8 mouse cellular contexts compared by ENCODE assay signal in genomic region chr8:120539775-120540625, GRCm38 (mm10). TPM values are rescaled to one million over a fixed set of nuclear protein-coding genes. Genes with fewer than 3 reads are reported as not detected.
DNase-seq lines count a peak whose midpoint lies in the region; ATAC-seq and TF ChIP-seq lines count a peak whose summit lies in the region.

No protein-coding gene starts in this region.

- 0 out of 2 replicates have a peak, but pooled peaks cover under 1% of the 10 kb centered on the region for H3K27me3 ChIP-seq in heart, embryonic 10.5 days (ENCODE audit: insufficient read depth, poor library complexity, severe bottlenecking)
- H3K27me3 ChIP-seq in G1E (ENCODE audit: insufficient read depth, low read length) = peaks cover 68% of the 10 kb centered on the region
- 0 out of 2 replicates have a peak, but pooled peaks cover 5% of the 10 kb centered on the region for H3K27me3 ChIP-seq in forebrain, embryonic 12.5 days
- H3K27me3 ChIP-seq in neural tube, embryonic 12.5 days (replicated peaks) = no peaks in the 10 kb centered on the region

- peaks cover 91% of the 10 kb centered on the region for H3K4me1 ChIP-seq in heart, embryonic 10.5 days
- H3K4me1 ChIP-seq in G1E (ENCODE audit: insufficient read depth, low read depth, low read length) = peaks cover 78% of the 10 kb centered on the region
- peaks cover 91% of the 10 kb centered on the region for H3K4me1 ChIP-seq in forebrain, embryonic 12.5 days
- H3K4me1 ChIP-seq in neural tube, embryonic 12.5 days = peaks cover 91% of the 10 kb centered on the region

- H3K9me3 ChIP-seq in heart, embryonic 10.5 days = no peaks in the 10 kb centered on the region
- H3K9me3 ChIP-seq in G1E (replicated peaks) = no peaks in the 10 kb centered on the region
- H3K9me3 ChIP-seq in forebrain, embryonic 12.5 days = no peaks in the 10 kb centered on the region
- no peaks in the 10 kb centered on the region for H3K9me3 ChIP-seq in neural tube, embryonic 12.5 days

- H3K4me3 ChIP-seq in heart, embryonic 10.5 days = peak overlapping the region; percentile 83
- peak overlapping the region; percentile 71; the same call in 1 of the 2 replicates for H3K4me3 ChIP-seq in G1E (ENCODE audit: low read depth, low read length)
- peak overlapping the region; percentile 68 for H3K4me3 ChIP-seq in forebrain, embryonic 12.5 days (replicated peaks)
- peak overlapping the region; percentile 64 for H3K4me3 ChIP-seq in neural tube, embryonic 12.5 days

- H3K27ac ChIP-seq in heart, embryonic 10.5 days = peak overlapping the region; percentile 97
- peak overlapping the region; percentile 99 for H3K27ac ChIP-seq in forebrain, embryonic 12.5 days
- H3K27ac ChIP-seq in neural tube, embryonic 12.5 days = peak overlapping the region; percentile 97

- no peaks in the 10 kb centered on the region for H3K36me3 ChIP-seq in heart, embryonic 10.5 days
- H3K36me3 ChIP-seq in G1E (replicated peaks) = peaks cover 30% of the 10 kb centered on the region
- no peaks in the 10 kb centered on the region for H3K36me3 ChIP-seq in forebrain, embryonic 12.5 days (replicated peaks)
- no peaks in the 10 kb centered on the region for H3K36me3 ChIP-seq in neural tube, embryonic 12.5 days

- DNase-seq in heart, embryonic 10.5 days (ENCODE audit: low spot score) = no peak
- no peak for DNase-seq in heart, postnatal 10 days
- no peak for DNase-seq in G1E (ENCODE audit: low spot score)
- peak; percentile 50 to 83 for DNase-seq in kidney, postnatal 25 days
- no peak for DNase-seq in layer of hippocampus, postnatal 25 days (ENCODE audit: extremely low spot score in 1 of 2, low spot score in 1 of 2)
- no peak for DNase-seq in lung, postnatal 4 days

- no peak for ATAC-seq in G1E (ENCODE audit: extremely low read depth, insufficient number of reproducible peaks, low FRiP score, poor library complexity, severe bottlenecking)
- ATAC-seq in forebrain, embryonic 12.5 days (ENCODE audit: low FRiP score) = no peak
- no peak for ATAC-seq in neural tube, embryonic 12.5 days (ENCODE audit: low FRiP score, low read depth)

- intact Hi-C loops in heart, postnatal 10 days (cut with DNase I) = no loop called here

- peak overlapping the region; percentile 85 for H3K9ac ChIP-seq in forebrain, embryonic 12.5 days
- peak overlapping the region; percentile 86; the same call in 1 of the 2 replicates for H3K9ac ChIP-seq in neural tube, embryonic 12.5 days

- 23% methylated on average over 23 of the region's 23 CpGs for WGBS in heart, embryonic 10.5 days
- 26% methylated on average over 23 of the region's 23 CpGs for WGBS in forebrain, embryonic 12.5 days
- 24% methylated on average over 23 of the region's 23 CpGs for WGBS in neural tube, embryonic 12.5 days

- TF ChIP-seq CTCF in G1E (IDR thresholded peaks at IDR 0.05; ENCODE audit: low read depth, low read length) = no peak

- H3K4me2 ChIP-seq in forebrain, embryonic 12.5 days = peak overlapping the region; percentile 93
- H3K4me2 ChIP-seq in neural tube, embryonic 12.5 days (replicated peaks) = peak overlapping the region; percentile 97

RNA-seq across cellular contexts. Expression of gene Gins2, which starts 49.1 kb away (rescaled TPM):
- 106 and 125 TPM in 2 replicates for polyA plus RNA-seq in heart, embryonic 10.5 days (2016; fragmentation: Nextera tagmentation; extraction: Ambion mirVana)
- 10 to 100 TPM; 14.6 to 15.2 TPM for total RNA-seq in heart, postnatal 10 days (2021)
- total RNA-seq in G1E (2014; fragmentation: Nextera tagmentation) (34.6 and 43.9 TPM in 2 replicates), G1E (2017) (11.3 and 27.9 TPM in 2 replicates)
- polyA plus RNA-seq in G1E (2012) = 49.8 and 83.4 TPM in 2 replicates
- polyA plus RNA-seq in forebrain, embryonic 12.5 days (2016; fragmentation: Nextera tagmentation; extraction: Ambion mirVana) = 83.2 and 84.8 TPM in 2 replicates
- 53.4 and 54.7 TPM in 2 replicates for polyA plus RNA-seq in neural tube, embryonic 12.5 days (2016; fragmentation: Nextera tagmentation; extraction: Ambion mirVana)
- 1 to 10 TPM; 2.9 to 4.6 TPM for total RNA-seq in layer of hippocampus, postnatal 25 days (2021)

Comparison
In these comparisons a context has a peak if more than half of its experiments do, and no peak if none do; other contexts are left out.
1. DNase-seq: peak in kidney, postnatal 25 days (2 of 2); none in heart, embryonic 10.5 days (single experiment), heart, postnatal 10 days (0 of 2), G1E (single experiment), layer of hippocampus, postnatal 25 days (0 of 2) and lung, postnatal 4 days (0 of 2).
2. Peak in every context shown above with its lines, with median percentiles within 50 percentile points of each other: H3K27ac ChIP-seq and H3K4me3 ChIP-seq.